ENCODE assay signal across 22 mouse cellular contexts in the genomic region with DNA sequence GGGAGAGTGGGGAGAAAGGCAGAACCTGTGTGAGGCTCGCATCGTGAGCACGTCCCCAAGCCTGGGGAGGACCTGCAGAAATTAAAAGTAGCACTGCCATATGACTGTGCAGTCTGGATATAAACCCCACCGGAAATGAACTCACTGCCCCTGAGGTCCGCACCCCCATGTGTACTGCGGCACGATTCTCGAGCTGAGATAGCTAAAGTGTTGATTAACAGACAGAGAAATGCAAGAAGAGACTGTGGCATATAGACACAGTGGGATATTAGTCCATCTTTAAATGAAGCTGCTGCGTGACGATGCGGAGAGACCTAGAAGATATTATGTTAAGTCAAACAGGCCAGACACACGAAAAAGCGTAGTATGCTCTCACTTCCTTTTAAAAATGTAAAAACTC. TPM values are rescaled to one million over a fixed set of nuclear protein-coding genes. Genes with fewer than 3 reads are reported as not detected.
A peak's percentile ranks its signal among the peaks of the same experiment; 100 is the strongest.
DNase-seq lines count a peak whose midpoint lies in the region; TF ChIP-seq lines count a peak whose summit lies in the region.
"Had no signal": no experiment of that assay in that cellular context is flagged by ENCODE, and none has a peak within 500 bp of the region (broad histone marks: within the 10 kb centered on the region; RNA-seq: fewer than 3 reads in every experiment).

No protein-coding gene starts in this region.

- H3K27me3 ChIP-seq in splenic B cell, adult 2 months (ENCODE audit: control insufficient read depth, insufficient read depth, low read length, poor library complexity, severe bottlenecking), result no peaks in the 10 kb centered on the region
- H3K27me3 ChIP-seq in midbrain, embryonic 10.5 days (ENCODE audit: low read depth, poor library complexity, severe bottlenecking), result no peaks in the 10 kb centered on the region
- H3K27me3 ChIP-seq: CH12.LX; embryonic facial prominence, embryonic 12.5 days; forebrain, embryonic 13.5 days; forebrain, embryonic 15.5 days; Patski had no signal

- peak overlapping the region; percentile 79 for H3K27ac ChIP-seq in left cerebral cortex, adult 2 months
- H3K27ac ChIP-seq in midbrain, embryonic 10.5 days (replicated peaks), result no peak overlapping the region
- H3K27ac ChIP-seq: embryonic facial prominence, embryonic 10.5 days; embryonic facial prominence, embryonic 12.5 days; forebrain, embryonic 13.5 days; forebrain, embryonic 15.5 days had no signal

- TF ChIP-seq CTCF in left cerebral cortex, adult 2 months (IDR thresholded peaks at IDR 0.05), result no peak

- no peaks in the 10 kb centered on the region for H3K9me3 ChIP-seq in midbrain, embryonic 10.5 days (replicated peaks)
- H3K9me3 ChIP-seq: embryonic facial prominence, embryonic 10.5 days; embryonic facial prominence, embryonic 12.5 days; forebrain, embryonic 13.5 days; forebrain, embryonic 15.5 days had no signal

- H3K36me3 ChIP-seq in splenic B cell, adult 2 months (ENCODE audit: control insufficient read depth, insufficient read depth, low read length, poor library complexity, severe bottlenecking), result peaks cover 15% of the 10 kb centered on the region
- no peaks in the 10 kb centered on the region for H3K36me3 ChIP-seq in midbrain, embryonic 10.5 days
- H3K36me3 ChIP-seq: G1E had no signal

- 96% methylated on average over 13 of the region's 13 CpGs for WGBS in midbrain, embryonic 10.5 days

- H3K4me3 ChIP-seq in left cerebral cortex, adult 2 months, result no peak overlapping the region
- H3K4me3 ChIP-seq in midbrain, embryonic 10.5 days, result no peak overlapping the region
- H3K4me3 ChIP-seq: embryonic facial prominence, embryonic 10.5 days; embryonic facial prominence, embryonic 12.5 days; forebrain, embryonic 13.5 days; forebrain, embryonic 15.5 days had no signal

- H3K4me1 ChIP-seq in midbrain, embryonic 10.5 days, result no peaks in the 10 kb centered on the region
- H3K4me1 ChIP-seq: embryonic facial prominence, embryonic 10.5 days; forebrain, embryonic 13.5 days; forebrain, embryonic 15.5 days had no signal

- intact Hi-C loops in left cerebral cortex, adult 2 months (cut with DNase I), result loop anchor here (2.0 kb wide), 1 partner anchor 37 kb away; no protein-coding TSS in a partner anchor

- no peak for DNase-seq in left cerebral cortex, adult 2 months (ENCODE audit: extremely low spot score in 1 of 2, low spot score in 2 of 2)
- no peak for DNase-seq in left cerebral cortex, adult 8-10 months (ENCODE audit: low spot score in 2 of 2)
- peak; percentile 83 for DNase-seq in A20 (ENCODE audit: low read depth, low spot score)
- DNase-seq in splenic B cell, adult 2 months (ENCODE audit: low read depth, low spot score), result peak; percentile 49
- DNase-seq in midbrain, embryonic 10.5 days (ENCODE audit: low spot score), result no peak
- DNase-seq: adrenal gland, adult 8-10 months; adrenal gland, postnatal 14 days; adrenal gland, postnatal 36 days; B cell, adult 2 months; cerebellum, adult 11-12 months; cerebellum, adult 2 months; cerebellum, adult 9-10 months; cerebellum, postnatal 10 days; cerebellum, postnatal 25 days; forebrain, postnatal 0 days had no signal

RNA-seq across cellular contexts. Expression of a gene that starts 38.1 kb away (rescaled TPM):
- 100 to 1,000 TPM; 238 to 239 TPM for total RNA-seq in left cerebral cortex, adult 2 months (2021)
- total RNA-seq in left cerebral cortex, adult 8-10 months (2022), result 100 to 1,000 TPM; 150 to 183 (median 172) TPM
- polyA plus RNA-seq in midbrain, embryonic 10.5 days (2016; fragmentation: Nextera tagmentation; extraction: Ambion mirVana), result 2.3 and 3.8 TPM in 2 replicates

Comparison
In these comparisons a context has a peak if more than half of its experiments do, and no peak if none do; other contexts are left out.
1. DNase-seq: peak in A20 (single experiment) and splenic B cell, adult 2 months (single experiment); none in left cerebral cortex, adult 2 months (0 of 2), left cerebral cortex, adult 8-10 months (0 of 2) and midbrain, embryonic 10.5 days (single experiment).